Mouse (Mus musculus): ENCODE results near the gene Arl13b.

Gene Arl13b

GRCm38 (mm10) chr16:62846498-62847312 lies at the start of gene Arl13b:
Gene Arl13b (minus strand): TSS chr16:62847040.
- peak; percentile 83 for DNase-seq (ENCODE audit: low spot score)

GRCm38 (mm10) chr16:62895824-62896223 lies 49.0 kb upstream of the Arl13b start:
- no peak for DNase-seq (ENCODE audit: low spot score)

- no peak for DNase-seq (ENCODE audit: low spot score)
These were observed 27.2 kb upstream of the Arl13b start for GRCm38 (mm10) chr16:62874065-62874464.

- DNase-seq (ENCODE audit: low spot score) = no peak
These were observed 26.3 kb upstream of the Arl13b start for GRCm38 (mm10) chr16:62873180-62873579.

GRCm38 (mm10) chr16:62872688-62873117 lies 25.9 kb upstream of the Arl13b start:
- DNase-seq (ENCODE audit: low spot score) = no peak

GRCm38 (mm10) chr16:62861455-62861854 lies 14.6 kb upstream of the Arl13b start:
- DNase-seq (ENCODE audit: low spot score) = no peak

GRCm38 (mm10) chr16:62860140-62860539 lies 13.3 kb upstream of the Arl13b start:
- no peak for DNase-seq (ENCODE audit: low spot score)

- DNase-seq (ENCODE audit: low spot score) = no peak
These were observed 11.2 kb upstream of the Arl13b start for GRCm38 (mm10) chr16:62858018-62858417.

- DNase-seq (ENCODE audit: low spot score) = no peak
These were observed 10.7 kb upstream of the Arl13b start for GRCm38 (mm10) chr16:62857498-62857897.

- DNase-seq (ENCODE audit: low spot score) = no peak
These were observed 9.4 kb upstream of the Arl13b start for GRCm38 (mm10) chr16:62856273-62856672.

GRCm38 (mm10) chr16:62855385-62855784 lies 8.5 kb upstream of the Arl13b start:
- no peak for DNase-seq (ENCODE audit: low spot score)

- no peak for DNase-seq (ENCODE audit: low spot score)
These were observed 7.6 kb upstream of the Arl13b start, which contains the start of gene Pros1 for GRCm38 (mm10) chr16:62854191-62855068. Gene Pros1 (plus strand): TSS chr16:62854307.

GRCm38 (mm10) chr16:62853611-62854126 lies 6.8 kb upstream of the Arl13b start:
- no peak for DNase-seq (ENCODE audit: low spot score)

- no peak for DNase-seq (ENCODE audit: low spot score)
These were observed 5.8 kb upstream of the Arl13b start for GRCm38 (mm10) chr16:62852464-62853252.

GRCm38 (mm10) chr16:62845341-62845740 lies 1.5 kb downstream of the Arl13b start:
- DNase-seq (ENCODE audit: low spot score) = no peak

GRCm38 (mm10) chr16:62834016-62834735 lies 12.7 kb downstream of the Arl13b start:
- no peak for DNase-seq (ENCODE audit: low spot score)

GRCm38 (mm10) chr16:62832481-62832880 lies 14.4 kb downstream of the Arl13b start:
- DNase-seq (ENCODE audit: low spot score) = peak; percentile 11

GRCm38 (mm10) chr16:62832027-62832426 lies 14.8 kb downstream of the Arl13b start:
- no peak for DNase-seq (ENCODE audit: low spot score)

- DNase-seq (ENCODE audit: low spot score) = no peak
These were observed 20.5 kb downstream of the Arl13b start for GRCm38 (mm10) chr16:62826156-62827001.

- no peak for DNase-seq (ENCODE audit: low spot score)
These were observed 24.4 kb downstream of the Arl13b start for GRCm38 (mm10) chr16:62822472-62822871.

Measured in spleen, adult 12 weeks (tissue).